Mouse (Mus musculus): ENCODE results near the gene Cgas.

The Cgas gene

DNA sequence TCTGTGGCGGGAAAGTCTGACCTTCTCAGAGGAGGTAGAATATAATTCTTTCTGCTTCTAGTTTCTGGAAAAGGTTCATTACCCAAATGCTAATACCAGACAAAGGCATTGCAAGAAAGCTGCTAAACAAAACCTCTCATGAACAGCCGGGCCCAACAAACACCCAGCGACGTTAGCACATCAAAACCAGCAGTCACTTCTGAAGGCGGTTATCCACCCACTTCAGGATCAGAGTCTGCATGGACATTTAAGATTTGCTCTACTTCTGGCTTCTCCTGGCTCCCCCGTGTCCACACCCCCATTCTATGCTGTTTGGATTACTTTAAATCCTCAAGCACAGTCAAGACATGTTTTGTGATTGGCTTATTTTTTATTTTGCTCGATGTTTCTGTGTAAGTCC is 48.4 kb downstream of the Cgas start:
- in situ Hi-C loops (cut with MboI; ENCODE audit: unreplicated experiment in 2 of 2): no loop called here

GRCm38 (mm10) chr9:78393741-78394140 is 49.3 kb downstream of the Cgas start:
- in situ Hi-C loops (cut with MboI; ENCODE audit: unreplicated experiment in 2 of 2): no loop called here

GRCm38 (mm10) chr9:78389981-78390380 is 53.1 kb downstream of the Cgas start:
- in situ Hi-C loops (cut with MboI; ENCODE audit: unreplicated experiment in 2 of 2): no loop called here

DNA sequence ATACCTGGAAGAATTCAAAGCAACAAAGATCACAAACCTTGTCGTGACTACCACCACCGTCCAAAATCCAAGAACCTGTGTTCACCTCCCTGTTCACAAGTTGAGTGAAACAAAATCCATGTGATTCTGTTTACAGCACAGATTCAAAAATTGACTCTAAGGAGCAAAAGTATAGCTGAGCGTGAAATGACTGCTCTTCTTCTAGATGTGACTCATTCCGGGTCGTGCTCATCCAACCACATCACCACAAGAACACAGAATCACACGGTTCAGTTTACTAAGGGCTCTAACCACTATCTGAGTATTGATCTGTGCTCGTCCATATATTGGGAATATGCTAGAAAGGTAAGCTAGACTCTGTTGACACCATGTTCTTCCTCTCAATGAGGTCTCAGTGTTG is 56.1 kb downstream of the Cgas start:
- in situ Hi-C loops (cut with MboI; ENCODE audit: unreplicated experiment in 2 of 2): no loop called here

GRCm38 (mm10) chr9:78385893-78386292 is 57.1 kb downstream of the Cgas start:
- in situ Hi-C loops (cut with MboI; ENCODE audit: unreplicated experiment in 2 of 2): no loop called here
